Mouse (Mus musculus): ENCODE data around the gene Il27.

DNA sequence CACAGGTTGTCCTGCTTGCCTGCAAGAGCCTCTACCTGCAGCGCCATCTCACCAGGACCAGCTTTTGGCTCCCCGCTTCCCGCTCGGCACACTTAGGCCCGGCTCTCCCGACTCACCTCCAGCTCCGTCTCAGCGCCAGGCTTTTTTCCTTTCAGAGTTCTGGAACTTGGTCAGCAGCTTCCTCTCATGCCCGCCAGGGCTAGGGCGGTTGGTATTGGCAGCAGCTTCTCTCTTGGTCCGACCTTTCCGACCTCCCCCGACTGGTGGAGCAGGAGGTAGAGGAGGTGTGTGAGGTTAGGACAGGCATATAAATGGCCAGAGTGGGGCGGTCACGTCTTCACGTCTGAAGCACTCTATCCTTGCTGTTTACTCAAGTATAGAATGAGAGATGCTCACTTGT, 30.0 kb upstream of the Il27 start:
- TF ChIP-seq POLR2A (IDR thresholded peaks at IDR 0.05; ENCODE audit: insufficient read depth, low read depth, low read length) = no peak
- TF ChIP-seq EP300 (IDR thresholded peaks at IDR 0.05; ENCODE audit: insufficient read depth, low read depth, low read length) = no peak
- no peak for TF ChIP-seq CTCF (IDR thresholded peaks at IDR 0.05)

All from heart, adult 2 months (tissue).